Mouse (Mus musculus) stomach, postnatal 0 days (tissue): ENCODE results near the gene Arl6ip4. TPM values are rescaled to one million over a fixed set of nuclear protein-coding genes. Genes with fewer than 3 reads are reported as not detected.
A peak's percentile ranks its signal among the peaks of the same experiment; 100 is the strongest.

ENCODE experiments used
- ATAC-seq: fragments of 200-750 bp; cut with Nextera tagmentation; 2 replicates; pipeline ENCODE4 v1.8.0; 2017; ENCODE audit not compliant: low FRiP score, low TSS enrichment
- DNase-seq: peaks from one replicate; pipeline ENCODE4 v3.0.0-alpha.2; 2016; ENCODE audit warnings: low spot score
- H3K27ac ChIP-seq: fragments of 300-500 bp; sonication (generic); replicated peaks from 2 replicates; pipeline ENCODE4 v1.5.1; 2014; ENCODE audit warnings: mild to moderate bottlenecking, control low read depth
- H3K27me3 ChIP-seq: fragments of 300-500 bp; sonication (generic); 2 replicates; pipeline ENCODE4 v1.6.1; 2014; ENCODE audit warnings: low read length; ENCODE audit not compliant: control insufficient read depth, insufficient read depth
- H3K36me3 ChIP-seq: fragments of 300-500 bp; sonication (generic); 2 replicates; pipeline ENCODE4 v1.6.1; 2014; ENCODE audit warnings: low read length, mixed read lengths; ENCODE audit not compliant: control insufficient read depth, insufficient read depth
- H3K4me1 ChIP-seq: fragments of 300-500 bp; sonication (generic); replicated peaks from 2 replicates; pipeline ENCODE4 v1.6.1; 2014; ENCODE audit warnings: antibody characterized with exemption; ENCODE audit not compliant: control insufficient read depth, insufficient read depth
- H3K4me2 ChIP-seq: fragments of 300-500 bp; sonication (generic); replicated peaks from 2 replicates; pipeline ENCODE4 v1.6.1; 2014; ENCODE audit warnings: low read depth, mild to moderate bottlenecking, control low read depth, moderate library complexity
- H3K4me3 ChIP-seq: fragments of 300-500 bp; sonication (generic); 2 replicates; pipeline ENCODE4 v1.5.1; 2014; ENCODE audit warnings: low read depth, low read length, control low read depth
- H3K9ac ChIP-seq: fragments of 300-500 bp; sonication (generic); 2 replicates; pipeline ENCODE4 v1.6.1; 2014; ENCODE audit warnings: mild to moderate bottlenecking, low read length, control low read depth, mixed read lengths
- H3K9me3 ChIP-seq: fragments of 300-500 bp; sonication (generic); 2 replicates; pipeline ENCODE4 v1.6.1; 2016; ENCODE audit warnings: low read length; ENCODE audit not compliant: control insufficient read depth
- CTCF ChIP-seq: IDR thresholded peaks from 2 replicates; pipeline ENCODE4 v1.5.1; 2016; ENCODE audit warnings: antibody characterized with exemption, low read depth, mild to moderate bottlenecking, moderate library complexity
- EP300 ChIP-seq: optimal IDR thresholded peaks from 2 replicates; pipeline ENCODE3; 2016; ENCODE audit warnings: antibody characterized with exemption
- WGBS: fragments of 180-500 bp; shearing (Covaris S2); extraction: QIAGEN DNeasy Blood & Tissue Kit; methylation state at CpG from one replicate; pipeline ENCODE4 v1.1.7; 2014; 5-methylcytosine and 5-hydroxymethylcytosine counted together
- polyA plus RNA-seq: library from polyadenylated mRNA; unstranded; fragments of >200 nt; fragmentation: Nextera tagmentation; extraction: Ambion mirVana; gene quantifications from 2 replicates; pipeline ENCODE4 v1.2.1, GENCODE M21; 2015

Gene Arl6ip4
- polyA plus RNA-seq, 1 experiment from 2014 or later = 77.1 TPM

GRCm38 (mm10) chr5:124161831-124162230 is 45.9 kb downstream of the Arl6ip4 start:
- Histone ChIP-seq H3K4me1 (peaks cover 8% of the 10 kb centered on the region; the same call in 1 of the 2 replicates), H3K27me3 (no peaks in the 10 kb centered on the region), H3K27ac (no peak overlapping the region), H3K9ac (no peak overlapping the region), H3K36me3 (no peaks in the 10 kb centered on the region), H3K4me2 (no peak overlapping the region), H3K4me3 (no peak overlapping the region), H3K9me3 (no peaks in the 10 kb centered on the region)
- DNase-seq (no peak), ATAC-seq (no peak)
- no peak for TF ChIP-seq CTCF
- TF ChIP-seq EP300 = no peak
- whole genome bisulfite sequencing = 44% methylated on average over 10 of the region's 10 CpGs

- peak; percentile 50 for ATAC-seq
- H3K27ac ChIP-seq = no peak overlapping the region
- peak; percentile 82 for TF ChIP-seq CTCF
- TF ChIP-seq EP300 = no peak
- peaks cover 8% of the 10 kb centered on the region; the same call in 1 of the 2 replicates for H3K4me1 ChIP-seq
- H3K9ac ChIP-seq = no peak overlapping the region
- no peaks in the 10 kb centered on the region for H3K9me3 ChIP-seq
- H3K4me2 ChIP-seq = no peak overlapping the region
- peak; percentile 58 for DNase-seq
- 62% methylated on average over 5 of the region's 5 CpGs for WGBS
- H3K4me3 ChIP-seq = no peak overlapping the region
- no peaks in the 10 kb centered on the region for H3K36me3 ChIP-seq
- H3K27me3 ChIP-seq = no peaks in the 10 kb centered on the region
Observed at GRCm38 (mm10) chr5:124162577-124162976, 46.7 kb downstream of the Arl6ip4 start.

GRCm38 (mm10) chr5:124163445-124163844 is 47.6 kb downstream of the Arl6ip4 start:
- H3K27me3 ChIP-seq = no peaks in the 10 kb centered on the region
- no peaks in the 10 kb centered on the region for H3K9me3 ChIP-seq
- H3K27ac ChIP-seq = no peak overlapping the region
- peaks cover 8% of the 10 kb centered on the region; the same call in 1 of the 2 replicates for H3K4me1 ChIP-seq
- no peak overlapping the region for H3K4me3 ChIP-seq
- no peak for ATAC-seq
- no peaks in the 10 kb centered on the region for H3K36me3 ChIP-seq
- WGBS = 76% methylated on average over 11 of the region's 11 CpGs
- DNase-seq = no peak
- H3K9ac ChIP-seq = no peak overlapping the region
- no peak for TF ChIP-seq EP300
- no peak for TF ChIP-seq CTCF
- H3K4me2 ChIP-seq = no peak overlapping the region

GRCm38 (mm10) chr5:124165622-124166570 is 50.0 kb downstream of the Arl6ip4 start:
- 27% methylated on average over 15 of the region's 15 CpGs for WGBS
- H3K4me3 ChIP-seq = no peak overlapping the region
- H3K36me3 ChIP-seq = no peaks in the 10 kb centered on the region
- H3K9me3 ChIP-seq = no peaks in the 10 kb centered on the region
- ATAC-seq = 0 out of 2 replicates have a peak, but pooled peaks have one; percentile 22
- peak overlapping the region; percentile 78 for H3K27ac ChIP-seq
- no peak overlapping the region for H3K4me2 ChIP-seq
- peak overlapping the region; percentile 0; the same call in 1 of the 2 replicates for H3K9ac ChIP-seq
- H3K4me1 ChIP-seq = peaks cover 8% of the 10 kb centered on the region; the same call in 1 of the 2 replicates
- H3K27me3 ChIP-seq = no peaks in the 10 kb centered on the region
- DNase-seq = no peak
- no peak for TF ChIP-seq CTCF
- no peak for TF ChIP-seq EP300

GRCm38 (mm10) chr5:124166741-124167140 is 50.9 kb downstream of the Arl6ip4 start:
- Histone ChIP-seq H3K4me2 (no peak overlapping the region), H3K4me3 (no peak overlapping the region), H3K36me3 (no peaks in the 10 kb centered on the region), H3K27me3 (no peaks in the 10 kb centered on the region), H3K9me3 (no peaks in the 10 kb centered on the region), H3K27ac (no peak overlapping the region), H3K9ac (no peak overlapping the region), H3K4me1 (peaks cover 8% of the 10 kb centered on the region; the same call in 1 of the 2 replicates)
- TF ChIP-seq CTCF (no peak), EP300 (no peak)
- ATAC-seq (no peak), DNase-seq (no peak)

- no peaks in the 10 kb centered on the region for H3K27me3 ChIP-seq
- TF ChIP-seq CTCF (no peak), EP300 (no peak)
- no peak overlapping the region for H3K27ac ChIP-seq
- ATAC-seq = no peak
- 65% methylated on average over 10 of the region's 10 CpGs for WGBS
- H3K4me1 ChIP-seq = peaks cover 10% of the 10 kb centered on the region; the same call in 1 of the 2 replicates
- H3K9me3 ChIP-seq = no peaks in the 10 kb centered on the region
- DNase-seq = no peak
- no peak overlapping the region for H3K4me3 ChIP-seq
- H3K9ac ChIP-seq = no peak overlapping the region
- H3K36me3 ChIP-seq = no peaks in the 10 kb centered on the region
- no peak overlapping the region for H3K4me2 ChIP-seq
Observed at GRCm38 (mm10) chr5:124167621-124168020, 51.7 kb downstream of the Arl6ip4 start.

Other genes with a start within 250 kb of the Arl6ip4 start
- gene Hcar1, start 236.1 kb upstream of the Arl6ip4 start, polyA plus RNA-seq = 4.9 and 6.0 TPM in 2 replicates
- 107 and 122 TPM in 2 replicates for gene Denr, start 208.9 kb upstream of the Arl6ip4 start, polyA plus RNA-seq
- gene Gm43518, start 188.7 kb upstream of the Arl6ip4 start, polyA plus RNA-seq = 0.56 and 0.91 TPM in 2 replicates
- 5.4 TPM in 2 replicates for gene Ccdc62, start 185.4 kb upstream of the Arl6ip4 start, polyA plus RNA-seq
- 31.2 and 32.2 TPM in 2 replicates for gene Hip1r, start 142.5 kb upstream of the Arl6ip4 start, polyA plus RNA-seq
- gene Vps37b, start 83.8 kb upstream of the Arl6ip4 start, polyA plus RNA-seq = 31.0 and 35.8 TPM in 2 replicates
- gene Abcb9, start 20.3 kb upstream of the Arl6ip4 start, polyA plus RNA-seq = 7.7 and 8.2 TPM in 2 replicates
- gene Ogfod2, start 3.8 kb upstream of the Arl6ip4 start, polyA plus RNA-seq = 19.0 and 21.0 TPM in 2 replicates
- 1.8 and 2.3 TPM in 2 replicates for gene Pitpnm2, start 133.7 kb downstream of the Arl6ip4 start, polyA plus RNA-seq
- 2.2 and 2.9 TPM in 2 replicates for gene Mphosph9, start 211.9 kb downstream of the Arl6ip4 start, polyA plus RNA-seq
- gene 2810006K23Rik, start 212.0 kb downstream of the Arl6ip4 start, polyA plus RNA-seq = 6.4 and 6.9 TPM in 2 replicates
- gene Cdk2ap1, start 247.0 kb downstream of the Arl6ip4 start, polyA plus RNA-seq = 57.6 and 81.6 TPM in 2 replicates